Mouse (Mus musculus) spleen, adult 2 months (tissue): ENCODE results near the gene Olfr871. TPM values are rescaled to one million over a fixed set of nuclear protein-coding genes. Genes with fewer than 3 reads are reported as not detected.

Experiments
- DNase-seq, 2 experiments: peaks; one replicate each; pipeline versions ENCODE4 v3.0.0 to v3.0.0-alpha.2; 2012 to 2021; ENCODE audit warnings: low spot score in 2 of 2, low read depth in 1 of 2
- H3K27ac ChIP-seq: fragments of 200-500 bp; 2 replicates; pipeline ENCODE4 v1.5.1; 2012; ENCODE audit warnings: low read length, inconsistent platforms; ENCODE audit not compliant: insufficient read depth
- H3K27me3 ChIP-seq: fragments of 200-500 bp; 2 replicates; pipeline ENCODE4 v1.6.1; 2012; ENCODE audit warnings: mild to moderate bottlenecking, moderate library complexity, low read length, inconsistent platforms; ENCODE audit not compliant: control insufficient read depth, insufficient read depth
- H3K36me3 ChIP-seq: fragments of 200-500 bp; 2 replicates; pipeline ENCODE4 v1.6.1; 2012; ENCODE audit warnings: mild to moderate bottlenecking, low read length, inconsistent platforms; ENCODE audit not compliant: control insufficient read depth, insufficient read depth
- H3K4me1 ChIP-seq: fragments of 200-500 bp; 2 replicates; pipeline ENCODE4 v1.6.1; 2011; ENCODE audit warnings: inconsistent platforms; ENCODE audit not compliant: control insufficient read depth, insufficient read depth, insufficient read length
- H3K4me3 ChIP-seq: fragments of 200-500 bp; 2 replicates; pipeline ENCODE4 v1.5.1; 2011; ENCODE audit warnings: mild to moderate bottlenecking, inconsistent platforms; ENCODE audit not compliant: insufficient read depth, insufficient read length; ENCODE audit errors: extremely low read depth
- CTCF ChIP-seq: fragments of 200-500 bp; IDR thresholded peaks from 2 replicates; pipeline ENCODE4 v1.5.1; 2011; ENCODE audit warnings: mild to moderate bottlenecking, inconsistent platforms; ENCODE audit not compliant: insufficient read depth, insufficient read length, insufficient replicate concordance; ENCODE audit errors: extremely low read depth
- POLR2A ChIP-seq: fragments of 200-500 bp; IDR thresholded peaks from 2 replicates; pipeline ENCODE4 v1.6.1; 2011; ENCODE audit warnings: low read depth, low read length, inconsistent platforms
- WGBS: fragments of 180-500 bp; shearing (Covaris S2); methylation state at CpG from one replicate; pipeline ENCODE4 v1.1.7; 2018; 5-methylcytosine and 5-hydroxymethylcytosine counted together
- polyA plus RNA-seq: library from polyadenylated mRNA; depleted of rRNA; stranded (reverse); fragments of >200 nt; gene quantifications from 2 replicates; pipeline ENCODE4 v1.2.3, GENCODE M21; 2012; rRNA removed

The Olfr871 gene
- polyA plus RNA-seq, 1 experiment = not detected

- H3K36me3 ChIP-seq = no peaks in the 10 kb centered on the region
- no peaks in the 10 kb centered on the region for H3K27me3 ChIP-seq
- TF ChIP-seq CTCF = no peak
- TF ChIP-seq POLR2A = no peak
These were observed 24.8 kb downstream of the Olfr871 start, which contains the start of gene Olfr872 for GRCm38 (mm10) chr9:20236819-20237218. TSS of gene Olfr872 (plus strand) at chr9:20237119.

GRCm38 (mm10) chr9:20237378-20237777 is 25.4 kb downstream of the Olfr871 start:
- no peaks in the 10 kb centered on the region for H3K27me3 ChIP-seq
- TF ChIP-seq POLR2A (no peak), CTCF (no peak)
- no peak for DNase-seq
- 46% methylated on average over 2 of the region's 2 CpGs for WGBS
- no peak overlapping the region for H3K27ac ChIP-seq
- H3K36me3 ChIP-seq = no peaks in the 10 kb centered on the region
- no peaks in the 10 kb centered on the region for H3K4me1 ChIP-seq
- no peak overlapping the region for H3K4me3 ChIP-seq

More at GRCm38 (mm10) chr9:20236819-20237218, 24.8 kb downstream of the Olfr871 start, which contains the start of gene Olfr872:
- no peak for DNase-seq
- Histone ChIP-seq H3K27ac (no peak within 1 kb of the TSS), H3K4me1 (no peaks in the 10 kb centered on the region), H3K4me3 (no peak within 1 kb of the TSS)

Other genes starting within 250 kb of the Olfr871 start
- not detected in 2 replicates for gene Olfr866, start 184.2 kb upstream of the Olfr871 start, polyA plus RNA-seq
- not detected in 2 replicates for gene Olfr867, start 154.6 kb upstream of the Olfr871 start, polyA plus RNA-seq
- not detected in 2 replicates for gene Olfr868, start 113.6 kb upstream of the Olfr871 start, polyA plus RNA-seq
- gene Olfr869, start 83.2 kb upstream of the Olfr871 start, polyA plus RNA-seq = not detected in 2 replicates
- gene Olfr870, start 38.1 kb upstream of the Olfr871 start, polyA plus RNA-seq = not detected in 2 replicates
- not detected in 2 replicates for gene Olfr872, start 24.9 kb downstream of the Olfr871 start, polyA plus RNA-seq
- gene Olfr39, start 70.1 kb downstream of the Olfr871 start, polyA plus RNA-seq = not detected in 2 replicates
- gene Olfr873, start 86.3 kb downstream of the Olfr871 start, polyA plus RNA-seq = not detected in 2 replicates
- not detected in 2 replicates for gene Olfr18, start 123.9 kb downstream of the Olfr871 start, polyA plus RNA-seq
- 1.2 and 1.7 TPM in 2 replicates for gene Zfp560, start 173.0 kb downstream of the Olfr871 start, polyA plus RNA-seq
- 1.4 TPM in 2 replicates for gene Zfp26, start 248.0 kb downstream of the Olfr871 start, polyA plus RNA-seq